Mouse (Mus musculus): Measurements from ENCODE around the gene Pla2g6. TPM values are rescaled to one million over a fixed set of nuclear protein-coding genes. Genes with fewer than 3 reads are reported as not detected.
A peak's percentile ranks its signal among the peaks of the same experiment; 100 is the strongest.

The Pla2g6 gene
- total and polyA plus RNA-seq, 2 experiments from 2014 or later = 7.1 to 20.3 TPM

DNA sequence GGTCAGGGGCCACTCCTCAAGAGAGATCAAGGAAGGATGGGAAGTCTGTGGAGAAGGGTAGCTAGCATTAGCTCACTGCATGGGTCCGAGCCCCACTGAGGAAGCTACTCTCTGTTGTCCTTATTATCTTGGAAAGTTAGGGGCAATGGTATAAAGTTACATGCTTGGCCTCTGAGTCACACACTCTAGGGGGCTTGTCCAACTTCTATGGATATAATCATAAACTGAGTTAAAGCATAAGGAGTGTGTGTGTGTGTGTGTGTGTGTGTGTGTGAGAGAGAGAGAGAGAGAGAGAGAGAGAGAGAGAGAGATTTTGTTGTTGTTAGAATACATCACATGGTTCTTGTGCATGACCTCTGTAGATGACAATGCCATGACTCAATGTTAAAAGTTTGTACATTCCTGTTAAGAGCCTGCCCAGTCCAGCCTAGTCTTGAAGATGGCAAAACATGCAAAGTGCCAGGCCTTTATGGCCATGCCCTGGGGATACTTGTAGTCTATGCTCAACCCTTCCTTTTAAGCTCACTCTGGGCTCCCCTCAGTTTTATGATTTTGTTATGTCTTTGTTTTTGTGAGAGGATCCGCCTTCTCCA is 28.5 kb downstream of the Pla2g6 start:
- no peaks in the 10 kb centered on the region for H3K36me3 ChIP-seq (replicated peaks; ENCODE audit: control insufficient read depth, insufficient read depth, low read length)
- H3K9ac ChIP-seq (replicated peaks; ENCODE audit: low read depth, low read length) = no peak overlapping the region
- no peak overlapping the region for H3K4me3 ChIP-seq (ENCODE audit: low read depth, low read length)
- H3K4me1 ChIP-seq (ENCODE audit: control insufficient read depth, insufficient read depth) = no peaks in the 10 kb centered on the region
- H3K9me3 ChIP-seq (replicated peaks; ENCODE audit: control insufficient read depth, low read length) = no peaks in the 10 kb centered on the region
- H3K4me2 ChIP-seq (ENCODE audit: low read depth, low read length) = no peak overlapping the region
- 64% methylated on average over 2 of the region's 2 CpGs for WGBS
- H3K27ac ChIP-seq (ENCODE audit: low read depth) = 0 out of 2 replicates have a peak overlapping the region, but pooled peaks have one; percentile 4
- DNase-seq (ENCODE audit: low spot score) (no peak), ATAC-seq (ENCODE audit: insufficient read depth, low read depth) (no peak)
- no peak for TF ChIP-seq EP300 (IDR thresholded peaks at IDR 0.05; ENCODE audit: low read depth)
- no peak for TF ChIP-seq CTCF (IDR thresholded peaks at IDR 0.05; ENCODE audit: low read depth)
- no peaks in the 10 kb centered on the region for H3K27me3 ChIP-seq (ENCODE audit: control insufficient read depth, insufficient read depth, low read length)

DNA sequence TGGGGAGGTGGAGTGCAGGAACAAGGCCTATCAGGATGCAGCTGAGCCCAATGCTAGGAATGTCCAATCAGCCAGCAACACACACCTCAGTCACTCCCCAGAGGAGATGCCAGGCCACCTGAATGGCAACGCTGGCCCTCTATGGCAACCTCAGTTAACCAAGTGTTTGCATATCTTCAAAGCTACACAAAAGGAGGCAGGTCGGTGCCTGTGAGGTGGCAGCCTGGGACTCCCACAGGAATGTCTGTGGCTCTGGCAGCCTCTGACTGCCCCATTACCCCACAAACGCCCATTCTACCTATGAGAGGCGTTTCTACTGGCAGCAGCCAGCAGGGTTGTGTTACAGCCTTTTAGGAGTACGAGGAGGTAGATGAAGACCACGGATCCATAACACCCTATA is 29.6 kb downstream of the Pla2g6 start:
- H3K36me3 ChIP-seq (replicated peaks; ENCODE audit: control insufficient read depth, insufficient read depth, low read length) = no peaks in the 10 kb centered on the region
- no peak overlapping the region for H3K4me3 ChIP-seq (ENCODE audit: low read depth, low read length)
- TF ChIP-seq CTCF (IDR thresholded peaks at IDR 0.05; ENCODE audit: low read depth) (no peak), EP300 (IDR thresholded peaks at IDR 0.05; ENCODE audit: low read depth) (no peak)
- no peaks in the 10 kb centered on the region for H3K4me1 ChIP-seq (ENCODE audit: control insufficient read depth, insufficient read depth)
- DNase-seq (ENCODE audit: low spot score) (no peak), ATAC-seq (ENCODE audit: insufficient read depth, low read depth) (no peak)
- no peak overlapping the region for H3K4me2 ChIP-seq (ENCODE audit: low read depth, low read length)
- H3K9me3 ChIP-seq (replicated peaks; ENCODE audit: control insufficient read depth, low read length) = no peaks in the 10 kb centered on the region
- 86% methylated on average over 6 of the region's 6 CpGs for WGBS
- H3K27ac ChIP-seq (ENCODE audit: low read depth) = no peak overlapping the region
- H3K27me3 ChIP-seq (ENCODE audit: control insufficient read depth, insufficient read depth, low read length) = no peaks in the 10 kb centered on the region
- H3K9ac ChIP-seq (replicated peaks; ENCODE audit: low read depth, low read length) = no peak overlapping the region

DNA sequence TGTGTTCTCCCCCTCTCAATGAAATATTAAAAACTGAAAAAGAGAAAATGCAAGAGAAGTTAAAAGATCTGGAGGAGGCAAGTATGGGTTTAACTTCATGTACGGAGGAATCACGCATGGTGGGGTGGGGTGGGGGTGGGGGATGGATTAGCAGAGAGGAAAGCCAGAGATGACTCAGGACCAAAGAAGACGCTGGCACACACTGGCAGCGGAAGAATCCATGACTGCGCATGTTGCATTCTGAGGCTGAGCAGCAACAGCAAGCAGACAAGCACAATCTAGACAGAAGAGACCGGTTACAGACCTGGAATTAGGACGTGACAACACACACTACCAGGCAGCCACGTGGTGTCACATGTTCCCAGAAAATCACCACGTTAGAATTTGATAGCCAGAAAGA is 35.4 kb downstream of the Pla2g6 start:
- no peaks in the 10 kb centered on the region for H3K27me3 ChIP-seq (ENCODE audit: control insufficient read depth, insufficient read depth, low read length)
- TF ChIP-seq CTCF (IDR thresholded peaks at IDR 0.05; ENCODE audit: low read depth) (no peak), EP300 (IDR thresholded peaks at IDR 0.05; ENCODE audit: low read depth) (no peak)
- no peak overlapping the region for H3K4me3 ChIP-seq (ENCODE audit: low read depth, low read length)
- H3K9me3 ChIP-seq (replicated peaks; ENCODE audit: control insufficient read depth, low read length) = no peaks in the 10 kb centered on the region
- ATAC-seq (ENCODE audit: insufficient read depth, low read depth) = no peak
- no peak overlapping the region for H3K9ac ChIP-seq (replicated peaks; ENCODE audit: low read depth, low read length)
- 83% methylated on average over 9 of the region's 9 CpGs for WGBS
- H3K27ac ChIP-seq (ENCODE audit: low read depth) = no peak overlapping the region
- H3K4me1 ChIP-seq (ENCODE audit: control insufficient read depth, insufficient read depth) = no peaks in the 10 kb centered on the region
- H3K4me2 ChIP-seq (ENCODE audit: low read depth, low read length) = no peak overlapping the region
- no peak for DNase-seq (ENCODE audit: low spot score)
- no peaks in the 10 kb centered on the region for H3K36me3 ChIP-seq (replicated peaks; ENCODE audit: control insufficient read depth, insufficient read depth, low read length)

DNA sequence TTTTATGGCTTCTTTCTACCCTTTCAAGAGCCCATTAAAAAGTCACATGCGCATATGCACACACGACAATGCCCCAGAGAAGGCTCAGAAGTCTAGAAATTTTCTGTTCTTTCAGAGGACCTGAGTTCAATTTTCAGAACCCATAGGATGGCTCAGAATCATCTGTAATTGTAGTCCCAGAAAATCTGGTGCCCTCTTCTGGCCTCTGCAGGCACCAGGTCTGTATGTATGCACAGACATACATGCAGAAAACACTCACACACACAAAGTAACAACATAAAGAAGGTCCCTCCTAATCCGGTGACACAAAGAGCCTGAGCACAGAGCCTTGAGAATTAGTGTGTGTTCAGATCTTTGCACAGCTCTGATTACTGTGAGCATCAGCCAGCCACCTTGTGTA is 37.9 kb downstream of the Pla2g6 start:
- WGBS = 77% methylated on average over 3 of the region's 3 CpGs
- Histone ChIP-seq H3K27ac (ENCODE audit: low read depth) (no peak overlapping the region), H3K4me2 (ENCODE audit: low read depth, low read length) (no peak overlapping the region), H3K9ac (replicated peaks; ENCODE audit: low read depth, low read length) (no peak overlapping the region), H3K36me3 (replicated peaks; ENCODE audit: control insufficient read depth, insufficient read depth, low read length) (no peaks in the 10 kb centered on the region; the same call in 1 of the 2 replicates), H3K27me3 (ENCODE audit: control insufficient read depth, insufficient read depth, low read length) (no peaks in the 10 kb centered on the region), H3K4me3 (ENCODE audit: low read depth, low read length) (no peak overlapping the region), H3K4me1 (ENCODE audit: control insufficient read depth, insufficient read depth) (no peaks in the 10 kb centered on the region), H3K9me3 (replicated peaks; ENCODE audit: control insufficient read depth, low read length) (no peaks in the 10 kb centered on the region)
- DNase-seq (ENCODE audit: low spot score) (no peak), ATAC-seq (ENCODE audit: insufficient read depth, low read depth) (no peak)
- TF ChIP-seq EP300 (IDR thresholded peaks at IDR 0.05; ENCODE audit: low read depth) (no peak), CTCF (IDR thresholded peaks at IDR 0.05; ENCODE audit: low read depth) (peak; percentile 4; the same call in 1 of the 2 replicates)

DNA sequence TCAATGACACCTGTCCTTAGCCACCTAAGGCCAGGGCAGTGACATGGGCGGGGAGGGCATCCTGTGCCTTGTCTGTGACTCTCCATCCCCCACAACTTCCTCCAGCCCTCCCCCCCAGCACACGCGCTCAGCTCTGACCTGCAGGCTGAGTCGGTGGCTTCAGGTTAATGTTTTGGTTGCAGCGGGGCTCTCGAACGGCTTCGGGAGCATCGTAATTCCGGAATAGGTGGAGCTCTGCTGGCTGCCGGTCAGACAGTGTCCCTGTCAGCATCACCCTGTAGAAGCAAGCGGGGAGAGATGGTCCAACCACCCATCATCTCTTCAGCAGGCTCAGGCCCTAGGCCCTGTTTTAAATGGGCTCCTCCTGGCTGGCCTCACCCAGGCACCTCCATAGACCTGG is 38.7 kb downstream of the Pla2g6 start:
- 90% methylated on average over 12 of the region's 12 CpGs for WGBS
- no peaks in the 10 kb centered on the region for H3K4me1 ChIP-seq (ENCODE audit: control insufficient read depth, insufficient read depth)
- no peak for TF ChIP-seq EP300 (IDR thresholded peaks at IDR 0.05; ENCODE audit: low read depth)

DNA sequence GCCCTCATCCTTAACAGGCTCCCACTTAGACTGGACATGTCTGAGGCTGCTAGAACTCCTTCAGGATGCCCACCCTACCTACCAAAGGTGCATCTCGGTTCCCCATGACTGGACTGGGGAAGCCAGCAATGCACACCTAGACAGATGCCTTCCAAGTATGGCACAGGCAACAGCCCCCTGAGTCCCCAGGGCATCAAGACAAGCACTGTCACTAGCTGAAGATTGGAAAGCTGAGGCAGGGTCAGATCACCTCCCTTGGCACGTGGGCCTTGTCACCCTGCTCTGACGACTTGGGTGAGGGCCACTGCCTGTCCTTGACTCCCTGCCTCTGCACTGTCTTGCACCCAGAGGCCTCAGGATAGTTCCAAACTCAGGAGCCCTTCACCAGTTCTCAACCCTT is 39.8 kb downstream of the Pla2g6 start:
- Histone ChIP-seq H3K9ac (replicated peaks; ENCODE audit: low read depth, low read length) (no peak overlapping the region), H3K36me3 (replicated peaks; ENCODE audit: control insufficient read depth, insufficient read depth, low read length) (no peaks in the 10 kb centered on the region; the same call in 1 of the 2 replicates), H3K4me2 (ENCODE audit: low read depth, low read length) (no peak overlapping the region), H3K27me3 (ENCODE audit: control insufficient read depth, insufficient read depth, low read length) (no peaks in the 10 kb centered on the region), H3K4me1 (ENCODE audit: control insufficient read depth, insufficient read depth) (no peaks in the 10 kb centered on the region), H3K27ac (ENCODE audit: low read depth) (no peak overlapping the region), H3K4me3 (ENCODE audit: low read depth, low read length) (no peak overlapping the region), H3K9me3 (replicated peaks; ENCODE audit: control insufficient read depth, low read length) (no peaks in the 10 kb centered on the region)
- no peak for ATAC-seq (ENCODE audit: insufficient read depth, low read depth)
- no peak for DNase-seq (ENCODE audit: low spot score)
- WGBS = 84% methylated on average over 3 of the region's 3 CpGs
- no peak for TF ChIP-seq CTCF (IDR thresholded peaks at IDR 0.05; ENCODE audit: low read depth)
- no peak for TF ChIP-seq EP300 (IDR thresholded peaks at IDR 0.05; ENCODE audit: low read depth)

More for the DNA sequence above, 38.7 kb downstream of the Pla2g6 start:
- Histone ChIP-seq H3K27me3 (ENCODE audit: control insufficient read depth, insufficient read depth, low read length) (no peaks in the 10 kb centered on the region), H3K9ac (replicated peaks; ENCODE audit: low read depth, low read length) (no peak overlapping the region), H3K36me3 (replicated peaks; ENCODE audit: control insufficient read depth, insufficient read depth, low read length) (no peaks in the 10 kb centered on the region; the same call in 1 of the 2 replicates), H3K4me3 (ENCODE audit: low read depth, low read length) (no peak overlapping the region), H3K27ac (ENCODE audit: low read depth) (no peak overlapping the region), H3K4me2 (ENCODE audit: low read depth, low read length) (no peak overlapping the region), H3K9me3 (replicated peaks; ENCODE audit: control insufficient read depth, low read length) (no peaks in the 10 kb centered on the region)
- no peak for DNase-seq (ENCODE audit: low spot score)
- ATAC-seq (ENCODE audit: insufficient read depth, low read depth) = no peak; the same call in 1 of the 2 replicates

Measured in heart, postnatal 0 days (tissue).